Mouse (Mus musculus) C2C12 (cell line): ENCODE results near the gene C130026I21Rik.
"Not testable (repeated sequence)": the region's sequence is repeated elsewhere in the genome, so short reads cannot be mapped to it uniquely, and the experiment has no call there.

Experiments
- CTCF ChIP-seq: IDR thresholded peaks from one replicate; pipeline ENCODE4 v1.5.1; 2011; ENCODE audit not compliant: control insufficient read depth, insufficient read depth, insufficient read length
- MAX ChIP-seq: IDR thresholded peaks from one replicate; pipeline ENCODE4 v1.6.1; 2011; ENCODE audit warnings: mild to moderate bottlenecking, control low read depth

DNA sequence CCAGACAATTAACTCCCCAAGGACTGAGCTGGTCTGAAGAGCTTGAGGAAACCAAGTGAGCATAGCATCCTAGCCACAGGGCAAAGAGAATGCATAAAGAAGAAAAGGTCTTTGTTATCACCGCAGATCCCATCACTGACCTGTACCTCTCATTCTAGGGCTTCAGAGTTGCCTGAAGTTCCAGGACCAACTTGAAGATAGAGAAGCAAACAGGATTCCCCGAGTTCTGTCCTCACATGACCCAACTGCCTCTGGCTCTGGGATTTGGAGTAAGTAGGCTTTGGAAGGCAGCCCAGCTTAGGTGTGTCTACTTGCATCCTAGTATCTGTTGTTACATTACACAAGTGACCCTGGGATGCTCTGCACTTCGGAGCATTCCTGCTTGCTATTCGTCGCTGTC, 157.5 kb downstream of the C130026I21Rik start:
- TF ChIP-seq CTCF, MAX: not testable (repeated sequence)
